Mouse (Mus musculus): ENCODE measurements at regions not wholly inside any gene's neighbourhood (a gene's known extent, or its start where the extent isn't known, plus 50 kb on each side); places are given as distances from the start of the nearest gene placed in this dataset.
"Not testable (repeated sequence)": the region's sequence is repeated elsewhere in the genome, so short reads cannot be mapped to it uniquely, and the experiment has no call there.

DNA sequence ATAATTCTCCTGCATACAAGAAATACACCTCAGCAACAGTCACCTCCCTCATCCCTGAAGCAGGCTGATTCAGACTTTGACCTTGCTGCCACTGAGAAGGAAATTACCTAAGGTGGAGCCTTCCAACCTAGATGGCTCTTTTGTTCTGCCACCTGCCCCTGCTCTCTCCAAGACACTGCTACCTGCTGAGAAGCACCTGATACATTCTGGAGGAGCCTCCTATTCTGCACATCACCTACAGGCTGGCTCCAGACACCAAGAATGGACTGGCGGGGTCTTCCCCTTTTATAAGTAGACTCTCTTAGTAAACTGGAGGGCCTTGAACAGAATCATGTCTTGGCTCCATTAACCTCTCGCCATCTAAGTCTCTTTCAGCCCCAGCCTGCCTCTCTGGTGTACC is 1149.5 kb upstream of the 2610301B20Rik start:
- in situ Hi-C loops (cut with MboI, MseI): not testable (repeated sequence)

DNA sequence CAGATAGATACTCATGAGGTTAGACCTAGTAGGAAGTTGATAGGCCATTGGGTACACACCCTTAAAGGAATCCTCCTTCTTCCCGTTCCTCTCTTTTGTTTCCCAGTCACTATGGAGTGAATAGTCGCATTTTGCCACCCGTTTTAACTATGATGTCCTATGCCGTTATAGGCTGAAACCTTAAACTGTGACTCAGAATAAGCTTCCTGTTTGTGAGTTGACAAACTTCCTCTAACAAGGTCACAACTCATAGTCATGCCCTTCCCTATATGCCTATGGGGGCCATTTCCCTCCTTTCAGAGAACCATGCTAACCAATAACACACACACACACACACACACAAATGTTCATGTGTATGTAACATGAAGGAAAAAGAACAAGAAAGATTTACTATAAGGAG is 1136.6 kb upstream of the 2610301B20Rik start:
- in situ Hi-C loops (cut with MboI, MseI): no loop called here

- in situ Hi-C loops (cut with MboI, MseI): no loop called here
Observed at GRCm38 (mm10) chr4:9747411-9747938, 1126.8 kb upstream of the 2610301B20Rik start.

DNA sequence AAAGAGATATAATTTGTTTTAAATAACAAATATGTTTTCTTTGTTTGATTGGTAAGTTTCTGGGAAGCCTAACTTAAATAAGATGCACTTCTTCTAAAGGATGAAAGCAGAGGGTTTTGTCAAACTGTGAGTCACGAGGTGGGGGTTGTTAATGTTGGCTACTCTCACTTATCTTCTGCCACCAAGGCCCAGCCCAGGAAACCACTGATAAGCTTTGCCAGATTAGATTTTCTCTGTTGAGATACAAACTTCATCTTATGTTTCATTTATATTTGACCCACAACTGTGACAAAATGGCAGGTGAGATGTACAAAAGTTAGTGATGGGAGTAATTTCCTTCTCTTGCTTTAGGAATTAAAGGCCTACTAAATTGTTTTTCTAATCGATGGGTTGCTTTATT is 1126.2 kb upstream of the 2610301B20Rik start:
- in situ Hi-C loops (cut with MboI, MseI): no loop called here

GRCm38 (mm10) chr4:9749877-9750276 is 1124.4 kb upstream of the 2610301B20Rik start:
- in situ Hi-C loops (cut with MboI, MseI): no loop called here

DNA sequence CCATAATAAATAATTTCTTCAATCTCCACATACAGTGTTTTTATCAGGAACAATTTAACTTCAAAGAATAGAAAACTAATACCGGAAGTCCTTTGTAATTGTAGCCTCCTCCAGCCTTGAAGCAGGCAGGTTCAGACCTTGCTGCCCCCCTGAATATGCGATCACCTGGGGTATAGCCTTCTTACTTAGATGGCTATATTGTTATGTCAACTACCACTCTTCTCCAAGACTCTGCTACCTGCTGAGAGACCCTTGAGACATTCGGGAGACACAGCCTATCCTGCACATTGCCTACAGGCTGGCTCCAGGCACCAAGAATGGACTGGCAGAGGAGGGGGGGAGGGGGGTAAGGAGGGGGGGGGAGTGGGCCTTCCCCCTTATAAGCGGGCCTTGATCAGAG is 1123.9 kb upstream of the 2610301B20Rik start:
- in situ Hi-C loops (cut with MboI, MseI): no loop called here

GRCm38 (mm10) chr4:9763321-9763720 is 1111.0 kb upstream of the 2610301B20Rik start:
- in situ Hi-C loops (cut with MboI, MseI): loop anchor here in 1 of 2 experiments (10.0 kb wide), 1 partner anchor 149 kb away; no protein-coding TSS in a partner anchor

DNA sequence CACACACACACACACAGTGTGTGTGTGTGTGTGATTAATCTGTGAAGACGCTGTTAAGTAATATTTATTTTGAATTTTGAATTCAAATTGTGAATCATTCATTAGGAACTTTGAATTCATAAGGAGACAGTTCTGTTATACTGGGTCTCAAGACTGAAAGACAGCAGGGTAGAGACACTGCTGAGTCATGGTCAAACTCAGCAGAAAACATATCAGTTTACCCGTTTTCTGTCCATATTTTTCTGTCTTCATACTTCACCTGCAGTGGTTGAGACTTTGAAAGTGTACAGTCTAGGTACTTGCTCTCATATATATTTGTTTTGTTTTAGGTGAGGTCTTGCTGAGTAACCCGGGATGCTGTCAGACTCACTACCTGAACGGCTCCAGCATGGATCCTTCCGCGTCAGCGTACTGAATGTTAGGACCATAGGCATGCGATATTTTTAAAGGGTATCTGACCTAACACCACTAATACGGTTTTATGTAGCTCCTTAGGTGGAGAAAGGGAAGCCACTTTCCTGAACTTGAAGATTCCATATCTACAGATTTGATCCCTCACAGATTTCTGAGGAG is 1104.6 kb upstream of the 2610301B20Rik start:
- in situ Hi-C loops (cut with MboI, MseI): loop anchor here (5.0 to 10.0 kb wide), 3 partner anchors 95 to 155 kb away; no protein-coding TSS in a partner anchor

DNA sequence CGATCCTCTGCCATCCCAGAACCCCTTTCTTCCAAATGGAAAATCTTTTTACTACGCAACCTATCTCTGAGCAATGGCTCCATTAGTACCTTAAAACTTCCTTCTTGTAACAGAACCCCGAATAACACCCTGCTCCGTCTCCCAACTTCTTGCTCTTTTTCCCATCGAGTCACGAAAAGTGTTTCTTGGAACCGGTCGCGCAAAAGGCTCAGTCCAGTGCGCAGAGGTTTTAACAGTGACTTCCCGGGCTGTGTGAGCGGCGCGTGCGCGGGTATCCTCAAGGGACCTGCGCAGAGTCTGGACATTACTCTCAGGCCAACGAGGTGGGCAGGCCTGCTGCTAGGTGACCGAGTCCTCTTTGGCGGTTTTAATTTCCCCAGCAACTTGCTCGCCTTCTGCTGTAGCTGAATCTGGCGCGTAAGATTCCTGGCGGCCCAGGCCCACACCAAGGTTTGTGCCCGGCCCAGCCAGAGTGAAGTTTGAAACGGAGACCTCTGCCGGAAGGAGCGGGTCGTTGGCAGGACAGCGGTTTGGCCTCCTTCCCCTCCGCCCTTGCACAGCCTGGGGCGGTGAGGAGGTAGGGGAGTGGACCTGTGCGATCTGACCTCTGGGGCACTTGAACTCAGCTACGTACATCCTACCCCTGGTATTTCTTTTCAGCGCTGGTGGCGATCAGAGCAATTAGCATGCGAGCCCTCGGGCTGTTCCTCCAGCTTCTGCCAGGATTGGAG is 1103.8 kb upstream of the 2610301B20Rik start:
- in situ Hi-C loops (cut with MboI, MseI): loop anchor here in 1 of 2 experiments (5.0 to 10.0 kb wide), 2 partner anchors 96 to 148 kb away; no protein-coding TSS in a partner anchor

- in situ Hi-C loops (cut with MboI, MseI): loop anchor here in 1 of 2 experiments (5.0 to 10.0 kb wide), 2 partner anchors 96 to 149 kb away; no protein-coding TSS in a partner anchor
Observed at GRCm38 (mm10) chr4:9771103-9771474, 1103.2 kb upstream of the 2610301B20Rik start.

DNA sequence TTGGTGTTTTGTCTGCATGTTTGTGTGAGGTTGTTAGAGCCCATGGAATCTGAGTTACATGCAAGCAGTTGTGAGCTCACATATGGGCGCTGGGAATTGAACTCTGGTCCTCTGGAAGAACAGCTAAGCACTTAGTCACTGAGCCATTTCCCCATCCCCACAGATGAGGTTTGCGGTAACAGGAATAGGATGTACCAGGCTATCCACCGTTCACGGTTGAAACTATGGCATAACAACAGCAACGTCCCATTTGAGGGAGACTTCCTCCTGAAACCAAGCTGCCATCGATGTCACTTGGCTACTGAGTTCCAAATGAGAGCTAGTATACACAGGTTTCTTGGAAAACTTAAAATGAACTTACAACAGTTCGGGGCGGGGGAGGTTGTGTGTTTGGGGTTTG is 1095.9 kb upstream of the 2610301B20Rik start:
- in situ Hi-C loops (cut with MboI, MseI): loop anchor here in 1 of 2 experiments (10.0 kb wide), 1 partner anchor 104 kb away; no protein-coding TSS in a partner anchor

GRCm38 (mm10) chr4:9779594-9779993 is 1094.7 kb upstream of the 2610301B20Rik start:
- in situ Hi-C loops (cut with MboI, MseI): loop anchor here in 1 of 2 experiments (10.0 kb wide), 1 partner anchor 105 kb away; no protein-coding TSS in a partner anchor

DNA sequence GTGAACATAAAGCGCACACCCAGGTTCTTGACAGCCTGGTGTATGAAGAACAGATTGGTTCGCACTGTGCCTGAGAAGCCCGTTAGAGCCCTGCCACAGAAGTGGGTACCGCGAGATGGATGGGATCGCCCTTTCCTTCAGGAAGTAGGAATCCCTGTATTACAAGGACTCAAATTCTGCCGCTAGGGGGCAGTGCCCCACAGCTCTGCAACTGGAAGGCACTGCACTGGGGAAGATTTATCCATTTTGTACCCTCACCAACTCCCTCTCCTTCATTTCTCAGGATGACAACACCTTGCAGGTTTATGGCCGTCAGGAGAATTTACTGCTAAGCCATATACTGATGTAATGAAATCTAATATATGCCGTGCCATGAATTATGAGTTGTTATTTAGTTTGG is 1094.1 kb upstream of the 2610301B20Rik start:
- in situ Hi-C loops (cut with MboI, MseI): no loop called here

- in situ Hi-C loops (cut with MboI, MseI): no loop called here
Observed at GRCm38 (mm10) chr4:9781318-9781717, 1093.0 kb upstream of the 2610301B20Rik start.

DNA sequence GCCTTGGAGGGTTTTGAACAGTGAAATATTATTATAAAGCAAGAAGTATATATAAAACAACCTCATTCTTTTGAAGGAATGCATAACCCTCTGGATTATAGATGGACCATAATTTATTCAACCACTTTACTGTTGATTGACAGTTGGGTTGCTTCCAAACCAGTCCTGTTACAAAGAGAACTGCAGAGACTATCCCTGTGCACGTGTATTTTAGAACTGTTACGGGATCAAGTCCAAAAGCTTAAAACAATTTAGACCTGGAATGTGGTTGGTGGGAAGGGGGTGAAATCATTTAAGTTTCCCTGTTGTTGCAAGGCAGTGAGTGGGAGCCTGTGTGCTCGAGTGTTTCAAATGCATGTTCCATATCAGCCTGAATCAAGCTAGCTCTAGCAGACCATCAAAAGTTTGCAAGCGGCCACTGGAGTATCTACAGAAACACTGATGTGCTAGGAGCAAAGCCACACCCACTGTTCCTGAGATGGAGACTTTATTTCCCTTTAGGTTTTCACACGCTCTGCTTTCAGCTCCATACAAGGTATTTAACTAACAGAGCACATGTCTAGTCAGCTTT is 1086.4 kb upstream of the 2610301B20Rik start:
- in situ Hi-C loops (cut with MboI, MseI): no loop called here

DNA sequence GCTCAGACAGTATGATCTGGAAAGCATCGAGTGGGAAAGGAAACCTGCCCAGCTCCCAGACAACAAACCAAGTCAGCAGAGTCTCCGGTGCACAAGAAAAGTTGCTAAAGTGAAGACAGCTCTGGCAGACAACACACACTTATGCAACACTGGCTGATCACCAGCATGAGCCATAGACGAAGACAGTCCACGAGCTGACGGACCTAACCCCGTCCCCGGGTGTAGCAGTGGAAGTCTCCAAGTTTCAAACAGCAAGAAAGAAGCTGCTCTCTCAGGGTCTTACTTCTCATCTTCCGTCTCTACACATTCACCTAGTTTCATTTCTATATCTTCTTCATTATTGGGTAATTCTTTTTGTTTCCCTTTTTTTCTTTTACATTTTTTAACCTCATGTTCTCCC is 1083.8 kb upstream of the 2610301B20Rik start:
- in situ Hi-C loops (cut with MboI, MseI): no loop called here
